Mouse (Mus musculus): ENCODE measurements around the gene Nrtn.

Nrtn gene

GRCm38 (mm10) chr17:56716655-56717362 lies 40.5 kb downstream of the Nrtn start:
- peak; percentile 99 for DNase-seq

- DNase-seq: no peak
Measured at GRCm38 (mm10) chr17:56715914-56716654, 41.2 kb downstream of the Nrtn start.

GRCm38 (mm10) chr17:56715360-56715759 lies 42.0 kb downstream of the Nrtn start:
- no peak for DNase-seq

GRCm38 (mm10) chr17:56709708-56710107 lies 47.6 kb downstream of the Nrtn start:
- DNase-seq: no peak

- DNase-seq: no peak
Measured at GRCm38 (mm10) chr17:56708692-56709091, 48.6 kb downstream of the Nrtn start.

- DNase-seq: no peak
Measured at GRCm38 (mm10) chr17:56706515-56706914, 50.8 kb downstream of the Nrtn start.

- no peak for DNase-seq
Measured at GRCm38 (mm10) chr17:56703038-56703437, 54.3 kb downstream of the Nrtn start.
